Mouse (Mus musculus) liver, embryonic 14.5 days (tissue): ENCODE measurements at regions not wholly inside any gene's neighbourhood (a gene's known extent, or its start where the extent isn't known, plus 50 kb on each side); places are given as distances from the start of the nearest gene placed in this dataset.

ENCODE experiments used
- ATAC-seq: fragments of 200-750 bp; cut with Nextera tagmentation; 2 replicates; pipeline ENCODE4 v1.8.0; 2017; ENCODE audit warnings: moderate number of reproducible peaks, mild to moderate bottlenecking, moderate library complexity; ENCODE audit not compliant: insufficient read depth
- DNase-seq, 3 experiments: peaks; one replicate each; pipeline ENCODE4 v3.0.0-alpha.2; 2012 to 2013; ENCODE audit warnings: low read depth in 3 of 3, low spot score in 3 of 3
- H3K27ac ChIP-seq: fragments of 300-500 bp; sonication (generic); 2 replicates; pipeline ENCODE4 v1.5.1; 2014; ENCODE audit warnings: moderate library complexity, mild to moderate bottlenecking, control low read depth, inconsistent platforms
- H3K27me3 ChIP-seq: fragments of 300-500 bp; sonication (generic); 2 replicates; pipeline ENCODE4 v1.6.1; 2014; ENCODE audit warnings: mild to moderate bottlenecking, low read length, moderate library complexity; ENCODE audit not compliant: control insufficient read depth, insufficient read depth
- H3K36me3 ChIP-seq: fragments of 300-500 bp; sonication (generic); replicated peaks from 2 replicates; pipeline ENCODE4 v1.6.1; 2014; ENCODE audit warnings: low read depth; ENCODE audit not compliant: control insufficient read depth, insufficient read depth
- H3K4me1 ChIP-seq, 2 experiments: fragments of 200-500 bp in 1 of 2; fragments of 300-500 bp in 1 of 2; sonication (generic) in 1 of 2; replicated peaks; 2 replicates each; pipeline ENCODE4 v1.6.1; 2012 to 2014; ENCODE audit warnings: antibody characterized with exemption in 1 of 2, inconsistent platforms in 1 of 2, low read length in 1 of 2; ENCODE audit not compliant: control insufficient read depth in 2 of 2, insufficient read depth in 2 of 2
- H3K4me2 ChIP-seq: fragments of 300-500 bp; sonication (generic); 2 replicates; pipeline ENCODE4 v1.6.1; 2014; ENCODE audit warnings: low read depth, mild to moderate bottlenecking, control low read depth, moderate library complexity
- H3K4me3 ChIP-seq, 2 experiments: fragments of 200-500 bp in 1 of 2; fragments of 300-500 bp in 1 of 2; sonication (generic) in 1 of 2; 2 replicates each; pipeline ENCODE4 v1.5.1; 2012 to 2014; ENCODE audit warnings: low read depth in 2 of 2, low read length in 2 of 2, mild to moderate bottlenecking in 2 of 2, control low read depth in 1 of 2, inconsistent platforms in 1 of 2, moderate library complexity in 1 of 2; ENCODE audit not compliant: insufficient read depth in 1 of 2
- H3K9ac ChIP-seq: fragments of 300-500 bp; sonication (generic); replicated peaks from 2 replicates; pipeline ENCODE4 v1.6.1; 2014; ENCODE audit warnings: mild to moderate bottlenecking, control low read depth, moderate library complexity
- H3K9me3 ChIP-seq: fragments of 300-500 bp; sonication (generic); 2 replicates; pipeline ENCODE4 v1.6.1; 2016; ENCODE audit warnings: low read length, mixed read lengths; ENCODE audit not compliant: control insufficient read depth
- CTCF ChIP-seq: IDR thresholded peaks from 2 replicates; pipeline ENCODE4 v1.5.1; 2016; ENCODE audit warnings: antibody characterized with exemption, low read depth, control low read depth
- EP300 ChIP-seq: IDR thresholded peaks from 2 replicates; pipeline ENCODE4 v1.6.1; 2016; ENCODE audit warnings: antibody characterized with exemption, low read depth
- WGBS: fragments of 180-500 bp; shearing (Covaris S2); extraction: QIAGEN DNeasy Blood & Tissue Kit; methylation state at CpG from one replicate; pipeline ENCODE4 v1.1.7; 2014; ENCODE audit not compliant: insufficient replicate concordance; 5-methylcytosine and 5-hydroxymethylcytosine counted together

DNA sequence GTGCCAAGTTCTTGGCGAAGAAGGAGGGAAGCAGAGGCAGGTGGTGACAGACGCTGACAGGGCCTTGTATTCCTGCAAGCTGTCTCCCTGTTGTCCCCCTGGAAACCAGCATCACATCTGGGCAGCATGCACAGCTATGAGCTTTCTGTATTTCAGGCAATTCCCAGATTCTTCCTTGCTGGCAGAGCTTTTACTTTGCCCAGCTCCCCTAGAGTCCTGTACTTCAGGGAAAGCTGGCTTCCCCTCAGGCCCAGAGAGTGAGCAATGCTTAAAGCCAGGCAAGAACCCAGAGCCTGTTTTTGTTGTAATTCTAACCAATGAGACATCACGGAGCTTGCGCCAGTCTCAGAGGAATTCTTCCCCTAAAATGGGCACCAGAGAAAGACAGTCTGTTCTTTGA is 238.3 kb upstream of the Gm4791 start:
- no peaks in the 10 kb centered on the region for H3K36me3 ChIP-seq
- 57% methylated on average over 4 of the region's 4 CpGs for WGBS
- TF ChIP-seq EP300 (no peak), CTCF (no peak)
- no peaks in the 10 kb centered on the region for H3K4me1 ChIP-seq
- H3K27ac ChIP-seq: no peak overlapping the region
- H3K27me3 ChIP-seq: no peaks in the 10 kb centered on the region
- ATAC-seq (no peak), DNase-seq (no peak)
- no peaks in the 10 kb centered on the region for H3K9me3 ChIP-seq
- H3K9ac ChIP-seq: no peak overlapping the region
- no peak overlapping the region for H3K4me3 ChIP-seq
- H3K4me2 ChIP-seq: no peak overlapping the region

- Histone ChIP-seq H3K9ac (no peak overlapping the region), H3K4me3 (no peak overlapping the region), H3K27me3 (no peaks in the 10 kb centered on the region), H3K4me2 (no peak overlapping the region), H3K9me3 (no peaks in the 10 kb centered on the region), H3K4me1 (no peaks in the 10 kb centered on the region), H3K36me3 (no peaks in the 10 kb centered on the region), H3K27ac (no peak overlapping the region)
- DNase-seq (no peak), ATAC-seq (no peak)
- 51% methylated on average over 6 of the region's 6 CpGs for WGBS
- no peak for TF ChIP-seq CTCF
- no peak for TF ChIP-seq EP300
Measured at GRCm38 (mm10) chr9:46757005-46757672, 241.4 kb upstream of the Gm4791 start.

GRCm38 (mm10) chr9:46751981-46752380 is 246.6 kb upstream of the Gm4791 start:
- DNase-seq (no peak), ATAC-seq (no peak)
- H3K27ac ChIP-seq: no peak overlapping the region
- WGBS: 38% methylated on average over 5 of the region's 5 CpGs
- no peak overlapping the region for H3K4me2 ChIP-seq
- TF ChIP-seq CTCF (no peak), EP300 (no peak)
- no peak overlapping the region for H3K4me3 ChIP-seq
- H3K4me1 ChIP-seq: no peaks in the 10 kb centered on the region
- H3K27me3 ChIP-seq: no peaks in the 10 kb centered on the region
- no peak overlapping the region for H3K9ac ChIP-seq
- H3K9me3 ChIP-seq: no peaks in the 10 kb centered on the region
- no peaks in the 10 kb centered on the region for H3K36me3 ChIP-seq

DNA sequence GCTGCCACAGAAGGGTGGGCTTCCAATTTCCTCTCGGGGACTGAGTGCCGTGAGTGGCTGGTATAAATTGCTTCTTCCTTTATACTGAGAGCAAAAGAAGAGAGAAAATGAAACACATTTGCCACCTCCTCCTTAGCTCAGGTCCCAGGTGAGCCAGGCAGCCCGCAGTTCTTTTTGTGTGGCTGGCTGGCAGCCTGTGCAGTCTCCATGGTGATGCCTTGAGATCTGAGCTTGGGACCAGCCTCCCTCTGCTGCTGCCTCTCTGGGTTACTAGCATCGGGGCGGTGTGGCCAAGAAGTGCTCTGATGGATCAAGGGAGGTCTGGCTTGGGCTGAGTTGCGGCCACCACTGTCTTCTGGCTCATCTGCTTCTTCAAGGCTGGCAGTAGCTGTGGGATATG is 249.1 kb upstream of the Gm4791 start:
- DNase-seq (no peak), ATAC-seq (no peak)
- H3K36me3 ChIP-seq: no peaks in the 10 kb centered on the region
- H3K9me3 ChIP-seq: no peaks in the 10 kb centered on the region
- H3K4me2 ChIP-seq: no peak overlapping the region
- H3K27ac ChIP-seq: no peak overlapping the region
- H3K27me3 ChIP-seq: no peaks in the 10 kb centered on the region
- no peak overlapping the region for H3K9ac ChIP-seq
- TF ChIP-seq EP300: no peak
- no peak for TF ChIP-seq CTCF
- no peak overlapping the region for H3K4me3 ChIP-seq
- H3K4me1 ChIP-seq: no peaks in the 10 kb centered on the region
- WGBS: 59% methylated on average over 6 of the region's 6 CpGs

DNA sequence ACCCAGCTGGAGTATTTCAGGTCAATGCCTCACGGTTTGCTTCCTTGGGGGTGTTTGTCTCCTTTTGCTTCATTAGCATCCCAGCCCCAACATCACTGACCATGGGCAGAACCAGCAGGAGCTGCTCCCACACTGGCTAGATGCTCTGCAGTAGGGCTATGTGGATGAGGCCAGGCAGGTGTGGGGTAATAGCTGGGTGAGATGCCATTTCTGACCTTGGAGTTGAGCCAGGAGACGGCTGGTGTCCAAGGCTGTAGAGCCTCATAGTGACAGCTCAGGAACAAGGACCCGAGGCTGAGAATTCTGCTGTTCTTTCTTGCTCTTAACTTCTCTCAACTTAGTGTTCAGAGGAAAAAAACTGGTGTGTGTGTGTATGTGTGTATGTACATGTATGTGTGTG is 252.3 kb upstream of the Gm4791 start:
- no peak overlapping the region for H3K27ac ChIP-seq
- H3K9me3 ChIP-seq: no peaks in the 10 kb centered on the region
- no peaks in the 10 kb centered on the region for H3K27me3 ChIP-seq
- H3K36me3 ChIP-seq: no peaks in the 10 kb centered on the region
- no peak overlapping the region for H3K4me2 ChIP-seq
- no peak for ATAC-seq
- H3K4me3 ChIP-seq: no peak overlapping the region
- 71% methylated on average over 3 of the region's 3 CpGs for WGBS
- H3K4me1 ChIP-seq: no peaks in the 10 kb centered on the region
- no peak for DNase-seq
- TF ChIP-seq CTCF: no peak
- TF ChIP-seq EP300: no peak
- no peak overlapping the region for H3K9ac ChIP-seq

DNA sequence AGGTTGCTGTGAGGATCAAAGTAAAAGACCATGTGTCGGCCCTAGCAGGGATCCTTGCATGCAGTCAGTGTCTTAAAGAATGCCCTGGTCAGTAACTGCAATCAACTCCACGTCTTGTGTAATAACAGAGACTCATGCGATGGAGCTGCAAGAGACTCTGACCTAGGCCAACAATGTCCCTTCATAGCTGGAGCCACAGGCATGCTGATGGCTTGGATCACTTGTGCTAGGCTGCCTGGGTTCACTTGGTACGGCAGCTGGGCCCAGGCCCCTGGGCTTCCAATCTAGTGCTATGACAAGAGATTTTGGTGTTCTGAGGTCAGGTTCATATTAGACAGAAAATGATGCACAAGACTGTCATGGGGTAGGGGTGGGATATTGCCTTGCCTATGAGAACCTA is 258.0 kb upstream of the Gm4791 start:
- Histone ChIP-seq H3K4me1 (no peaks in the 10 kb centered on the region), H3K9ac (no peak overlapping the region), H3K36me3 (no peaks in the 10 kb centered on the region), H3K27ac (no peak overlapping the region), H3K9me3 (no peaks in the 10 kb centered on the region), H3K4me2 (no peak overlapping the region), H3K4me3 (no peak overlapping the region), H3K27me3 (no peaks in the 10 kb centered on the region)
- WGBS: 54% methylated on average over 4 of the region's 4 CpGs
- DNase-seq (no peak), ATAC-seq (no peak)
- no peak for TF ChIP-seq CTCF
- TF ChIP-seq EP300: no peak
